Mouse (Mus musculus) embryonic stem cell, embryonic (primary cell): ENCODE measurements at regions not wholly inside any gene's neighbourhood (a gene's known extent, or its start where the extent isn't known, plus 50 kb on each side); places are given as distances from the start of the nearest gene placed in this dataset.
"Not testable (repeated sequence)": the region's sequence is repeated elsewhere in the genome, so short reads cannot be mapped to it uniquely, and the experiment has no call there.

ENCODE experiments used
- CTCF ChIA-PET, 4 experiments: fragments of 300-600 bp in 2 of 4; fragments of 350-600 bp in 2 of 4; sonication (Branson Sonifier 250); formaldehyde crosslinking; loops; one replicate each; lab custom pipeline; 2022; ENCODE audit warnings: inconsistent platforms in 2 of 4; lab: Charles Lee
- POLR2A ChIA-PET, 4 experiments: fragments of 300-600 bp in 2 of 4; fragments of 350-600 bp in 2 of 4; sonication (Branson Sonifier 250); formaldehyde crosslinking; loops; one replicate each; lab custom pipeline; 2022; ENCODE audit warnings: antibody characterized with exemption in 4 of 4, inconsistent platforms in 1 of 4; lab: Charles Lee

DNA sequence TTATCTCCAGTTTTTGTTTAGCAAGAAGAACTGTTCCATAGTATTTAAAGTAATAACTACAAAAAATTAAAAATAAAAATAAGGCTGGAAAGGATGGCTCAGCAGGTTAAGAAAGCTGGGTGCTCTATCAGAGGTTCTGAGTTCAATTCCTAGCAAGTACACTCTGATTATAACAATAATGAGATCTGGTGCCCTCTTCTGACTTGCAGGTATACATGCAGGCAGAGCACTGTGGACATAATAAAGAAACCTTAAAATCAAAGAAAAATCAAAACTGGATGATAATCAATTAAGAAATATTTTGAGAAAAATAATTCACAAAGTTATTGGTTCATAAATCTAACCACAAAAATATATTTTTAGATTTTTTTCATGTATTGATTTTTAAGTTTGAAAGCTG lies 346.7 kb upstream of the Cdh8 start:
- ChIA-PET CTCF (no interaction called here), POLR2A (no interaction called here)

DNA sequence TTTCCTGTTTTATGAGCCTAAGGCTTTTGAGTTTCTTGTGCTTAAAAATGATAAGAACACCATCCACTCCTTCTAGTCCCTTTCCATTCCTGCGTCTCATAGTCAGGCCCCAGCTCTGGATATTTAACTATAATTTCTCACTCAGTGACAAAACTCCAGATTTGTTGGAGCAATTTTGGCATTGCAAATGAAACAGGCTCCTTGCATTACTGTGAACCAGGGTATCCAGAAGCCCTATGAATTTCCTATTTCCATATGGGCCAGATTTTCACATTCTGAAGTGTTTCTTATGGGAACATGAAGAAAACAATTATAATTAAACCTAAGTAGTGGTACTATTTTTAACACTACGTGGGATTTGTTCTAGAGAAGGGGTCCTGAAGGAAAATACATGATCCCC lies 319.9 kb upstream of the Cdh8 start:
- ChIA-PET CTCF (no interaction called here), POLR2A (no interaction called here)

DNA sequence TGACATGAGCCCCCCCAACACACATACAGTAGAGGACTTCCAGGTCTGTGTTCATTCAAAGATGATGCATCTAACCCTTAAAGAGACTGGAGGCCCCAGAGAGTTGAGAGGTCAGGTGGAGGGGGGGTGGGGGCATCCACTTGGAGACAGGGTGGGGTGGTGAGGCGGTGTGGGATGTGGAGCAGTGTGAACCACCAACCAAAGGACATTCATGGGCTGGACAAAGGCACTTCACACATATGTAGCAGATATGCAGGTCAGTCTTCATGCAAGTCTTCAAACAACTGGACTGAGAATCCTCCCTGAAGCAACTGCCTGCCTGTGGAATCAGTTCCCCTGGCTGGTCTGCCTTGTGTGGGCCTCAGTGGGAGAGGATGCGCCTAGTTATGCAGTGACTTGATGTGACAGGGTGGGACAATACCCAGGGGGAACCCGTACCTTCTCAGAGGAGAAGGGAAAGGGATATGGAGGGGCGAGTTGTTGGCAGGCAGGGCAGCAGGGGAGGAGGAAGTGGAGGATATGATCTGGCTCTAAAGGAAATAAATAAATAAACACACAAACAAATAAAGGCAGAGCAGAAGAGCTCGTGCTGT lies 308.5 kb upstream of the Cdh8 start:
- ChIA-PET POLR2A (no interaction called here), CTCF (no interaction called here)

DNA sequence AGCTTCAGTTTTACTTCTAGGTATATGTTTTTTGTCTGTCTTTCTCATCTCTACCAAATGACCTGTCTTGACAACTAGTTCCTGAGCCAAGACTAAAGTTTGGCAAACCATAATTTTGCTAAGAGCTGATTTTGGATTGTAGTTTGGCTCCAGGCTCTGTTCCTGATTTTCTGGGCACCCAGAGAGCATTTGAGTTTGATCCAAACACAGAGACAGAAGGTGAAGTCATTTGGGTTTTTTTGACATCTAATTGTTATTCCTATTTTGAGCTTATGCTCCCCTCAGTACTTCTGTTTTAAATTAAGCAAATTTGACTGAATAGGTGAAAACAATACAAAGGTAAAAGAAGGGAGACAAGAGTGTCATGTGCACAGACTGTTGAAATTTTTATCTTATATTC lies 302.7 kb upstream of the Cdh8 start:
- ChIA-PET CTCF (no interaction called here), POLR2A (no interaction called here)

DNA sequence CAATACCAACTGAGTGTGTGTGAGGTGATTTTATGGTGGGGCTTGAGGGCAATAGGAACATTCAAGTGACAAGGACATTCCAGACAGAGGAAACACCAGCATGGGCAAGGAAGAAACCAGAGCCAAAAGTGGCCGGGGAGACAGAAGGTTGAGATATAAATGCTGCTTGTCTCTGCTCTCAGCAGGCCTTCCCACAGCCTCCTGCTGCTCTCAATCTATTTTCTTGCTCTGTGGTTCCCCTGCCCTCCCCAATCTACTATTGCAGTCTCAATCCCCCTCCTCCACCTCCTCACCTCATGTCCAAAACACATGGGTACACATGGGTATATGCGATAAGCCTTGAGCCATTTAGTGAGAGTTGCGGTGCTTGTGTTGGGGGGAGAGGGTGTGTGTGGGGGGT lies 265.4 kb upstream of the Cdh8 start:
- CTCF ChIA-PET: no interaction called here
- POLR2A ChIA-PET: no interaction called here

DNA sequence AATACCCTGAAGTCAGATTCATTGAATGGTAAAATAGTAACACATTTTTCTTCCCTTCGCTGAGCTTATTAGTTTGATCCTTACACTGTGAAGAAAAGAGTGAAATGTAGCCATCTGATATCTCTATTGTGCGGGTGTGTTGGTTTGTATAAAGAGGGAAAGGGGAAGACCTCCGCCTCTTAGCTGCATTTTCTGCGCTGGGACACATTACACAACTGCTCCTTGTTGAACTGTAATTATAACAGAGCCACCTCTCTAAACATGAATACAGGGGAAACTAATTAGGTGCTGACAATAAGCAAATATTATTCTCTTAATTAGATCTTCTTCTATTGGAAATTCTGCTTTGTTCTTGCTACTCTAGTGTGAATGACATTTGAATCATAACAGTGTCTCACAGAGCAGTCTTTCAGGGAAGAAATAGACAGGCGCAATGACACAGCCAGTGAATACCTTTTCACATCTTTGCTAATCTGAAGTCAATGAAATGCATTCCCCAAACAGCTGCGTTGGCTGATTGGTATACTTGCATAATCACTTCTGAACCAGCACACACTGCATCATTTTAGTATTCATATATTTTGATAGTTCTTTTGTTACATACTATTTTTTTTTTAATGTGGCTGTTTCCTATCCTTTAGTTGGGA lies 263.1 kb upstream of the Cdh8 start:
- POLR2A ChIA-PET, CTCF ChIA-PET: not testable (repeated sequence)

DNA sequence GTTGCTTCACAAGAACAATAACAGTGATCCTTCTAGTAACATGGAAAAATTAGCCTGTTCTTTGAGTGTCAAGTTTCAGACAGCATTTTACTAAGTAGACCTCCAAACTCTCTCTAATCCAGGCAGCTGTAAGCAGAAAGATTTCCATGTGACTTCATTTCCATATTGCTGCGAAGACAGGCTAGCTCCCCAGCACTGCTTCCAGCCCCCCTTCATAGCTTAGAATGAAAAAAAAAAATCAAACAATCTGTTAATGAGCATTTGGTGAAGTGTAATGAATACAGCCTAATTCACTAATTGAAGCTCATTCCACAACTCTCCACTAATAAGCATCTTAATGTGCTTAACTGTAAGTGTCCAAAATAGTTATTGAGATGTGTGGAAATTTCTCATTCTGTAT lies 251.4 kb upstream of the Cdh8 start:
- POLR2A ChIA-PET: not testable (repeated sequence)
- CTCF ChIA-PET: interaction anchor here in 1 of 4 experiments (0.6 kb wide), 1 partner anchor 17 kb away, joined by 3 read pairs; no protein-coding TSS in a partner anchor

DNA sequence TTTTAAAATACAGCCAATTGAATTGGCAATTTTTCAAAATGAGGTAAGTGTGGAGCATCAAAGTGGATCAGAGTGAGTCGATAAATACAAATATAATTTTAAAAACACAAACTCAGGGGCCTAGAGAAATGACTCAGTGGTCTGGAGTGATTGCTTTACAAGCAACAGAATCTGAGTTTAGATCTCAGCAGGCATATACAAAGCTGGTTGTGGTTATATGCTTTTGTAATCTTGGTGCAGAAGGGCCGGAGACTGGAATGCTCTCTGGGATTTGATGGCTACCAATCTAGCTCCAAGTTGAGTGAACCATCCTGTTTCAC lies 235.0 kb upstream of the Cdh8 start:
- ChIA-PET POLR2A (no interaction called here), CTCF (interaction anchor here in 2 of 4 experiments (0.6 to 0.7 kb wide), 2 partner anchors 16 kb away, joined by 3 read pairs; no protein-coding TSS in a partner anchor)

DNA sequence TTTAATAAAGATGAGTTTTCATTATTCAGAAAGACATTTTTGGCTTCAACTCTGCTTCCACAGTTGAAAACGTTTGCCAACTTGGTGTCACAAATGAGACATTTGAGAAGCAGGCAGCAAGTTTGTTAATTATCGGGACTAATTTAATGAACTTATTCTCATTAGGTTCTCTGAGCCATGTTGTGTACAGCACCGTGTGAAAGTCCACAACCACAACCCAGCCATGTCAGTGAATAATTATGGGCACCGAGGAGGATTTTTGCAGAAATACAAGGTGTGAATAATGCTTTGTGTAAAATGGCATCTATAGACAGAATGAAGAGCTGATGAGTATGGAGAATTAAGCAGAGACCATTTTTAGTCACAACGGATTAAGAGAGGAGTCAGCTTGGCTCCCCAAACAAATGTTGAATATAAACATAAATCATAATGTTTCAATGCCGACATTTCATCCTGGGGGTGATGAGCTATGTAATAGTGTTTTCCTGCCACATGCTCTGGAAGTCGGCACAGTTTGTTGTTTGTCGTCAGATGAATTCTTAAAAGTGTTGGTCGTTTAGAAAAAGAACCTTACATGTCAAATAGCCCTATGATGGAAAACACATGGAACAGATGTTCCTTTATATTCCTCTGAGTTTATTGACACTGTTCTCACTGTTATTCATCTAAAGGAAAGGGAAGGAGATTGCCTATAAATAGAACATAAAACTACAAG lies 234.5 kb upstream of the Cdh8 start:
- POLR2A ChIA-PET: no interaction called here
- CTCF ChIA-PET: interaction anchor here in 2 of 4 experiments (0.6 to 0.7 kb wide), 2 partner anchors 16 to 17 kb away, joined by 3 read pairs; no protein-coding TSS in a partner anchor

DNA sequence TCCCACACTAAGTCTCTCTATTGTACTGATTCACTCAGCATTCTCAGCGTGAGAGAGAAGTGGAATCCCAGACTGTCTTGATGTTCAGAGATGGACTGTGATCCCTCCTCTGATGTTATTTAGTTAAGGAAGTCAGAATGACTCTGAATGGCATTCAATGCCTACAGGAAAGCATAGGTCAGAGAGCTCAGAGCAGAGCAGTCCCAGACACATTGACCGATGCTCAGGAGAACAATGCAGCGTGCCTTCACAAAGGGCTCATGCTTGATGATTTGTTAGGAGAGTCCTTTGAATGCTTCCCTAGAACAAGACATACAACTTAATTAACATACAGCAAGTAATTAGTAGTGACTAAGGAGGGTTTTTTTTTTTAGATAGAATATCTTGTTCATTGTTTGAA lies 224.3 kb upstream of the Cdh8 start:
- CTCF ChIA-PET: no interaction called here
- POLR2A ChIA-PET: no interaction called here

DNA sequence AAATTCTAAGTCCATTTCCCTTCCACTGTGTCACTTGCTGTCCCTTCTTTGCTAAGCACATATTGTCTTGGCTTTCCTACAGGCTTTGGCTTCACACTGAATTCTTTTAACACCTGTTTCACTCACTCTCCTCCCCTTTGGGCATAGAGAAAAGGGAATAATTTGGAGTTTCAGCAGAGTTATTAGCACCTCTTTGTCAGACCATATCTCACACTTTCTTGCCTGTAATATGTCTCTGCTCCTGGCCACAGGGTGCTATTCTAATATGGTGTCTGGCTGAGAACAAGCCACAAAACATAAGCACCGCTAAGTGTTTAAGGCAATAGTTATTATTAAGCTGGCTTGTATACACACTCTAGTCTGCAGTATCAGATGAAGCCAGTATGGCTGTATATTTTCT lies 214.7 kb upstream of the Cdh8 start:
- CTCF ChIA-PET, POLR2A ChIA-PET: not testable (repeated sequence)

DNA sequence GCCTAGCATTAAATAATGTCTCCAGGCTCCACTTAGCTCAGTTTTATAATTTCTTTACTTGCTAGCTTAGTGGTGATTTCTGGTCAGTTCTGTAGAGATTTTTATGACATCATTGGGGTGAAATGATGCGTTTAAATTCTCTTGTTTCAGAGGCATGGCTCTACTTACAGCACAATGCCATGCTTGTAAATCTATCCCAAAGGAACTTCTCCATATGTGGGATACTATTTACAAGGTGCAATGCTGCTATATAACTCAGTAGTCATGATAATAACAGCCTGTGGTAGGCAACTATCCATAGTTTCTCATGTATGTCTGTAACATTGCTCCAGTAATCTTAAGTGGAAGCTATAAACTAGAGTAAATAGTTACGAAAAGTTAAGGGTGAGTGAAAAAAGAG lies 205.4 kb upstream of the Cdh8 start:
- ChIA-PET POLR2A (no interaction called here), CTCF (interaction anchor here in 1 of 4 experiments (0.6 kb wide), 1 partner anchor 200 kb away, joined by 3 read pairs; no protein-coding TSS in a partner anchor)

DNA sequence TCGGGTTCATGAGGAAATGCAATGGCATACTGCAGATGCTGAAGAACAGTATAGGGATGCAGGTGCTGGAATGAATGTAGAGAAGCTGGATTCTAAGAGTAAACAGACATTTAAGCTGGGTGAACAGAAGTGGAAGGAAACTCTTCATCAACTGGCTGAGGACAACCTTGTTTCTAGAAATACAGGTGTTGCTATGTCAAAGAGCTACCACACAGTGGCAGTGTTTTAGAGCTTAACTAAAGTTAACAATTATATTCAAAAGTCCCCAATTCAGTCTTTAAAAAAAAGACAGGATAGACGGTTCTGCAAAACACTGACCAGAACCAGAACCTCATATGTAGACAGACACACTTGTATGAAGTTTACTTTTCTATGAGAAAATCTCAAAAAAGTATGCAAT lies 188.1 kb upstream of the Cdh8 start:
- CTCF ChIA-PET: interaction anchor here (0.5 to 1.9 kb wide), 8 partner anchors 103 to 1168 kb away, joined by 3 to 16 read pairs (median 6); no protein-coding TSS in a partner anchor
- POLR2A ChIA-PET: interaction anchor here in 1 of 4 experiments (0.5 kb wide), 1 partner anchor 286 kb away, joined by 3 read pairs; no protein-coding TSS in a partner anchor

DNA sequence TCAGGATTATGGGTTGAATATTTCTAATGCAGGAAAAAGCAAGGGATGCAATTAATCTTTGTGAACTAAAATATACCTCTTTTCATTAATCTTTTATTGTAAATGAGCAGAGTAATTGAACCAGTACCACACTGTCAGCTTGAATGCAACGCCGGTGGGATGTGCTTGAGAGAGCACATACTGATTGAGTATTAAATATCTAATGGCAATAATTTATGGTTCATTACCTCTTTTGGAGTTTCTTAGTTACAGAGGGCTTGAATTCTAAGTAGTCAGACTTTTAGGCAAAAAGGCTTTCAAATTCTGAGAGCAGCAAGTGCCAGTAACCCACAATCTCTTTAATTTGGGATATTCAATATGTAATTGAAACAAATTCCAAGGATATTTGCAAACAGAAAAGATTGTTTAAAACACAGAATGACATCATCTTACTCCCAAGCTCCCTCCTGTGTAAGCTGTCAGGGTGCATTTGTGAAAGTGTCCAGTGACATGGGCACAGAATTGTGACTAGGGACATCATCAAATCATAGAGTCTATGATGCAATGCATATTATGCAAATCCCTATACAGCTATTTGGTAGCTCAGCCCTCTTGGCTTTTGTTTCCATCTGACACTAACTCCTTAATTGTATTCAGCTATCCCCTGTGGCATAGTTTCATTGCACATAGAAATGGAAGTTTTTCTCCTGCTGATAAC lies 175.2 kb upstream of the Cdh8 start:
- ChIA-PET CTCF (no interaction called here), POLR2A (no interaction called here)

DNA sequence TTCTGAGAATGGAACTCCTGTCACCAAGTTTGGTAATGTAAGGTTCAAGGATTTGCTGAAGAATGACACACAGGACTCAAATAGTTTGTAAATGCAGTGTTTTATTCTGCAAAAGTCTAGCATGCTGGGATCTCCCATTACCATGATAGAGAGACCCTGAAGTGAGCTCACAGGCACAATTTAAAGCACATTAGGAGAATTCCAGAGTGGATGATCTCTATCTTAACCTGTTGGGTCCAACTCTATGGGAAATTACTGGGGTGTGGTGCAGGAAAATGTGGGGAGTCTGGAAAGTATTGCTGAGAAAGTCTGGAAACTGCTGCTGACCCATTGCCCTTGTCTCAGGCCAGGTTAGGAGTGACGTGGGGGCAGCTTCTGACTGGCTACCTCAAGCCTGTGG lies 127.8 kb upstream of the Cdh8 start:
- POLR2A ChIA-PET: no interaction called here
- CTCF ChIA-PET: no interaction called here

DNA sequence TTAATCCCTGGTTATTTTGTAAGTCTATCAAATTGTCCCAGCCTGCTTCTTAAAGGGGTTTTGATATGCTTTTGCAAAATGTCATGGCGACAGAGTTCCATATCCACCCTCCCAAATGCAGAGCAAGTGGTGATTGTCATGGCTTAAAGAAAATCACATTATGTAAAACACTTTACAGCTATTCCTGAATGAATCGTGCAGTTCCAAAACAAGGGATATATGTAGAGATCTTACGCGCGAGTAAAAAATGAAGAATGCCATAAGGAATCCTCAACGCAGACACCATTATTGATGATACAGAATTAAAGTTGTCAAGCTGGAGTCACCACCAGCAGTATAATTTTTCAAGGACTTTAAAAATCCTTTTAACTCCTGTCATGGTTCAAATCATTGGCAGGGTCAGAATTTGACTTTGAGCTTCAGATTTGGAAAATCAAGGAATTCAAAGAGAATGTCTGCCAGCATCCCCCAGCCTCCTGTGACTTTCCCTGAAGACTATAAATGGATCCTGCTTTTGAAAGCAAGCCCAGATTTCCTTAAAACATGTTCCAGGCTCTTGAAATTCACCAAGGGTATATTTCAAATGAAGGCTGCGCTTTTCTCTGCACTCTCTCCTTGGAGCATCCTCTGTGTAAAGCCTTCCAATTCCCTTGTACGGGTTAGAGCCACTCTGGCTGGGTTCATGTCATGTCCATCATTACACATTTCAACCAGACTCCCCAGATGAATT lies 116.6 kb upstream of the Cdh8 start:
- CTCF ChIA-PET: no interaction called here
- POLR2A ChIA-PET: no interaction called here

DNA sequence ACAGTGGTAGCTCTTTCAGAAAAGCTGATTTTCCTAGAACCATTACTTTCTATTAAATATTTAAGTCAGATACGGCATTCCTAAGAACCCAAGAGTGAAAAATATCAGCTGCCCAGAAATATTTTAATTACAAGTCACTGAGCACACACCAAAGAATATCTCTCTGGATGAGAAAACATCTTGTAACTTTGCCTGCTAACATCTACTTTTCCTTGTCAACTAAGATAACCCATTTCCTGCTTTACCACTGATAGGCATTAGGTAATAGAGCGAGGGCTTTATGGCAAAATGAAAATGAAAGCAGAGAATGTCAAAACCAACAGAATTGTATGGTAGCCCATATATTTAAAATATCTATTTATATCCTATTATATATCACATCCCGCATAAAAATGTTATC lies 85.8 kb upstream of the Cdh8 start:
- ChIA-PET POLR2A (no interaction called here), CTCF (no interaction called here)
